Mouse (Mus musculus): ENCODE measurements around the gene Acer3. TPM values are rescaled to one million over a fixed set of nuclear protein-coding genes. Genes with fewer than 3 reads are reported as not detected.

Acer3 gene
- polyA plus RNA-seq, 1 experiment from 2014 or later = 10.8 TPM

DNA sequence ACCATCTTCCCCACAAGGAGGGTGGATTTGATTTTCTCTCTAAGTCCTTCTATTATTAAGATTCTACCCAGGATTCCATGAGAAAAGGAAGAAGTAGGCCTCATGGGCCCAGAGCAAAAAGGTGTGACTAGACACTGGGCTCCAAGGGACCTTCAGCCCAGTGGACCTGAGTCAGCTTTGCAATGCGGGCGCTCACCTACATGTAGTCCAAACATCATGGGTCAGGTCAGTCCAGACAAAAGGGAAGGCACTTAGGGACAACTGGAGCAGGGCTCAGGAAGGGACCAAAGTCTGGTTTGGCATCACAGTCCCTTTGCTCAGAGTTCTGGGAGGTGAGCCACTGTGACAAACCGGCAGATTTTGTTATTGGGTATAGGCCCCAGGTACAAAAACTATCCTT lies 30.5 kb upstream of the Acer3 start:
- ATAC-seq (replicated peaks) = no peak
- Histone ChIP-seq H3K9ac (replicated peaks) (no peak overlapping the region), H3K4me2 (replicated peaks) (no peak overlapping the region), H3K4me1 (peaks cover 27% of the 10 kb centered on the region), H3K36me3 (peaks cover 19% of the 10 kb centered on the region; the same call in 1 of the 2 replicates), H3K4me3 (no peak overlapping the region), H3K27me3 (no peaks in the 10 kb centered on the region), H3K9me3 (no peaks in the 10 kb centered on the region), H3K27ac (replicated peaks) (no peak overlapping the region)
- WGBS = 94% methylated on average over 3 of the region's 3 CpGs

DNA sequence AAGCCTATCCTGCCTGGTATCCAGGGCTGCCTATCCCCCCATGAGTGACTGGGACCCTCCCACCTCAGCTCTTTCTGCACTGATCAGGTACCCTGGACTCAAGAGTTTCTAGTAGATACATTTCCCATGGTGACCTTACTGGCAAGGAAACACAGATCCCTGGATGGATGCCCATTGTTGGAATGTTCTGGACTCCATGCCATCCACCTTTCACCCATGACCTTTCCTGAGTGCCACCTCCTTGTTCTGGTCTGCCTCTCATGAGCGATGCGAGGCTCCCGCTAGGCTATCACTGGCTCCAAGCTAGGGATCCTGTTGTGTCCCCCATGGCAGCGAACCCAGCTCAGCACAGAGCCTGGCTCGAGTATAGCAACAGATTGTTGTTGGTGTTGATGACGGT lies 28.8 kb upstream of the Acer3 start:
- Histone ChIP-seq H3K27ac (replicated peaks) (no peak overlapping the region), H3K36me3 (peaks cover 19% of the 10 kb centered on the region; the same call in 1 of the 2 replicates), H3K4me1 (peaks cover 13% of the 10 kb centered on the region), H3K27me3 (no peaks in the 10 kb centered on the region), H3K9ac (replicated peaks) (no peak overlapping the region), H3K9me3 (no peaks in the 10 kb centered on the region), H3K4me2 (replicated peaks) (no peak overlapping the region), H3K4me3 (no peak overlapping the region)
- no peak for ATAC-seq (replicated peaks)
- 97% methylated on average over 6 of the region's 6 CpGs for WGBS

DNA sequence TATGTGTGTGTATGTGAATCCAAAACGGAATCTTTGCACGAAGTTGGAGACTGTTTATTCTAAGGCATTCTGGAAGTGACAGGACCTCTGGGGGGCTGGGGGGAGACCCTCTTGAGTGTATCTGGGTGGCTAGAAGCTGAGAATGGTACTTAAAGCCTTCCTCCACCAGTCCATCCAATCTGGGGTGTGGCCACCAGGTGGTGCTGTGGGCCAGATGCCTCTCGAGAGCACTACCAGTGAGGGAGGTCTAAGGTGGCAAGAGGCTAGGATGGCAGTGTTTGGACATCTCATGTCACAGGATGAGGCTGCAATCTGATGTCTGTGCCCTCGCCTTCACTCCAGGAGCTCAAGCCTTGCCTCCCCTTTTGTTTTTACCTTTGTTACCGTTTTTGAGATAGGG lies 28.1 kb upstream of the Acer3 start:
- Histone ChIP-seq H3K9me3 (no peaks in the 10 kb centered on the region), H3K4me2 (replicated peaks) (no peak overlapping the region), H3K27me3 (no peaks in the 10 kb centered on the region), H3K4me1 (peaks cover 6% of the 10 kb centered on the region; the same call in 1 of the 2 replicates), H3K9ac (replicated peaks) (no peak overlapping the region), H3K27ac (replicated peaks) (no peak overlapping the region), H3K4me3 (no peak overlapping the region), H3K36me3 (peaks cover 19% of the 10 kb centered on the region; the same call in 1 of the 2 replicates)
- WGBS = 22% methylated on average over 5 of the region's 5 CpGs
- peak; percentile 47; the same call in 1 of the 2 replicates for ATAC-seq (replicated peaks)

DNA sequence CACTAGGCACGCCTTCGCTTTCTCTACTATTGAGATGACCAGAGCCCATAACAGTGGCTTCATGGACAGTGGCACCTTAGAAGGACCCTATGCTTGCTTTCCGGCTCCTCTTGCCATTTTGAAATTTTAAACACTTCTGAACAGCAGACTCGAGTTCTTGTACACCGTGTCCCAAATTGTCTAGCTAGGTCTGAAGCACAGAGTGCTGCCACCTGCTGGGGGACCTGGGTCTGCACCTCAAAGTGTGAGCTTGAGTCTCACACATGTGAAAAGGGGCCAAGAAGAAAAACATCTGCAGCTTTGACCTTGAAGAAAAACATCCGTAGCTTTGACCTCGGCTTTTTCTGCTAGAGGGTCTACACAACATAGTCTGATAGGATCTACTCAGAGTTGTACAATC lies 27.0 kb upstream of the Acer3 start:
- Histone ChIP-seq H3K9ac (replicated peaks) (no peak overlapping the region), H3K27me3 (0 out of 2 replicates have a peak, but pooled peaks cover 3% of the 10 kb centered on the region), H3K36me3 (peaks cover 19% of the 10 kb centered on the region; the same call in 1 of the 2 replicates), H3K27ac (replicated peaks) (no peak overlapping the region), H3K4me3 (no peak overlapping the region), H3K4me1 (no peaks in the 10 kb centered on the region), H3K4me2 (replicated peaks) (no peak overlapping the region), H3K9me3 (no peaks in the 10 kb centered on the region)
- whole genome bisulfite sequencing = 64% methylated on average over 7 of the region's 7 CpGs
- no peak for ATAC-seq (replicated peaks)

DNA sequence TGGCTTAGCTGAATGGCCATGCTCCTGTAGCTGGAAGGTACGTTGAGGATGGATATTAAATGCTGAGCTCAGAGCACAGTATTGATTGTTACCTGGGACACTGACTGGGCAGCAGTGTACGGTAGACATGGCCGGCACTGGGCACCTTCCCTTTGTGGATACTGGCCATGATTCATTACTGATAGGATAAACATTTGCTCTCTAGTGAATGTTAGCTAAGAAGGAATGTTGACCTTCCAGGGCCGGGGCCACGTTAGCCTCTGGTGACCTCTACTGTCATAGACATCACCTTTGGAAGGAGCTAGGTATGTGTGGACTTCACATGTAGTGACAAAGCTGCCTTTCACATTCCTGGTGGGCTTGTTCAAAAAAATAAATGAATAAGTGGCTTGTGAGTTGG lies 26.5 kb upstream of the Acer3 start:
- H3K27me3 ChIP-seq = 0 out of 2 replicates have a peak, but pooled peaks cover 4% of the 10 kb centered on the region
- no peak for ATAC-seq (replicated peaks)
- peaks cover 19% of the 10 kb centered on the region; the same call in 1 of the 2 replicates for H3K36me3 ChIP-seq
- H3K4me1 ChIP-seq = no peaks in the 10 kb centered on the region
- WGBS = 93% methylated on average over 5 of the region's 5 CpGs
- H3K27ac ChIP-seq (replicated peaks) = no peak overlapping the region
- no peak overlapping the region for H3K4me2 ChIP-seq (replicated peaks)
- H3K9ac ChIP-seq (replicated peaks) = no peak overlapping the region
- H3K9me3 ChIP-seq = no peaks in the 10 kb centered on the region
- no peak overlapping the region for H3K4me3 ChIP-seq

DNA sequence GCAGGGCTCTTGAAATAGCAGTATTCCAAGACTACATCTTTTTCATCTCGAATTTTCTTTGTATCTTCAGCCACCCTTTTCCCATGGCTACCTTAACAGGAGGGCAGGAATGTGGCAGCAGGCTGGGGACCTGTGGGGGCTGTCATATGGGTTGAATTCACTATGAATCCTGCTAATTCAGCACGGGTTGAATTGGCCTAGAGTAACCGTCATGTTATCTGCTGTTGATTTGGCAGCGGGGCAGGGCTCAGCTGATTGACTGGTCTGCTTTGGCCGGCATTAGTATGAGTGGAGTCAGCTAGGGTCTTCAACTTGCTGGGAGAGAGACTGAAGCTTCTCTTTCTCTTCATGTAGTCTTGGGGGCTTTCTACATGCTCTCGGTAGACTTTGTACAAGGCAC lies 24.0 kb upstream of the Acer3 start:
- Histone ChIP-seq H3K36me3 (peaks cover 2% of the 10 kb centered on the region; the same call in 1 of the 2 replicates), H3K9ac (replicated peaks) (no peak overlapping the region), H3K27me3 (0 out of 2 replicates have a peak, but pooled peaks cover 4% of the 10 kb centered on the region), H3K4me2 (replicated peaks) (no peak overlapping the region), H3K27ac (replicated peaks) (no peak overlapping the region), H3K4me1 (peaks cover 6% of the 10 kb centered on the region), H3K4me3 (no peak overlapping the region), H3K9me3 (no peaks in the 10 kb centered on the region)
- ATAC-seq (replicated peaks) = no peak
- 64% methylated on average over 6 of the region's 6 CpGs for WGBS

DNA sequence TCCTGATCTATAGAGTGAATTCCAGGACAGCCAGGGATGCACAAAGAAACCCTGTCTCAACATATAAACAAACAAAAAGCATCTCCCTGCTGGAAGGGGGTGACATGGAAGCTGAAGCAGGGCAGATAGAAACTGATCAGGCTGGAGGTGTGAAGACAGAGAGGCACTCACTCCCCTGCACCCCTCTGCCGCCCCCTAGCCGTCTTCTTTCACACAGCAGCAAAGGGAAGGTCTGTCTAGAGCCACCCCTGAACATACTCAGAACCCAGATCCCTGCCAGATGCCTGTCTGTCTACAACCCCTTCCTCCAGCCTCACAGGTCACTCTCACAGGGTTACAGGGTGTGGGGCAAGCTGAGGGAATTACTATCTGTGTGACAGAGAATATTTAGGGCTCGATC lies 23.4 kb upstream of the Acer3 start:
- Histone ChIP-seq H3K9ac (replicated peaks) (no peak overlapping the region), H3K27ac (replicated peaks) (no peak overlapping the region), H3K4me1 (peaks cover 6% of the 10 kb centered on the region), H3K4me2 (replicated peaks) (no peak overlapping the region), H3K9me3 (no peaks in the 10 kb centered on the region), H3K4me3 (no peak overlapping the region), H3K27me3 (0 out of 2 replicates have a peak, but pooled peaks cover 4% of the 10 kb centered on the region), H3K36me3 (no peaks in the 10 kb centered on the region)
- 0 out of 2 replicates have a peak, but pooled peaks have one; percentile 5 for ATAC-seq (replicated peaks)
- 24% methylated on average over 3 of the region's 3 CpGs for WGBS

DNA sequence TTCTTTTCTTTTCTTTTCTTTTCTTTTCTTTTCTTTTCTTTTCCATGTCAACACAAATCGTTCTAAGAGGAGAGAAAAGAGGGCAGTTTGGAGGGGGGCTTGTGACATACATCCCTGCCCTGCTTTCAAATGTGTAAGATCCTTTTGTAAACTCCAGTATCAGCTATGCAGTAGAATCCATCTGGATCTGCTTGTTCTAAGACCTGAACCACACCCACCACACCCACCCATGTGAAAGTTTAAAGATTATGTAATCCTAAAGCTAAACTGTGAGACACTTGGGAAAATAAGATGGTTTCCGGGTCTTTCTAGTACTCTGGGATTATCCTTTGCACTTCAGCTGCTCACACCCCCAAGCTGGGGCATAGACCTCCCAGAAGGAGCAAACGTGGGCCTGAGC lies 21.2 kb upstream of the Acer3 start:
- H3K27me3 ChIP-seq = 0 out of 2 replicates have a peak, but pooled peaks cover 4% of the 10 kb centered on the region
- H3K4me2 ChIP-seq (replicated peaks) = no peak overlapping the region
- no peaks in the 10 kb centered on the region for H3K36me3 ChIP-seq
- H3K27ac ChIP-seq (replicated peaks) = no peak overlapping the region
- peaks cover 6% of the 10 kb centered on the region for H3K4me1 ChIP-seq
- H3K9me3 ChIP-seq = no peaks in the 10 kb centered on the region
- no peak overlapping the region for H3K4me3 ChIP-seq
- H3K9ac ChIP-seq (replicated peaks) = no peak overlapping the region
- 42% methylated on average over 3 of the region's 3 CpGs for WGBS
- no peak for ATAC-seq (replicated peaks)

DNA sequence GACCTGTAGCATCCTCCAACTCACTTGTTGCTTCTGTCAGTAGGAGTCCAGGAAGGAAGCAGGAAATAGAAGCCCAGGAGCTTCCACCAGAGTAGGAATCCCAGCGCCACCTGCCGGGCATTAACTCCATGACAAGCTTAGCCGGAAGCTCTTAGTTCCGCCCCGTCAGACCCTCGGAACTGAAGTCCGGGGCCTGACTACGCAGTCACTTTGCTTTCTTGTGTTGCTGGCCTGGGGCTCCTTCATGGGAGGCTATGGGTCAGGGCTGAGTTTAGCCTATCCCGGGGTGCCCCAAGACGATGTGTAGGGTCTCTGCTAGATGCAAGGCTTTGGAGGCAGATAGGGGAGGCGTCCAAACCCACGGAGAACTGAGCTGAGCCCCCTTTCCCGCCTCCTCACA lies 20.5 kb upstream of the Acer3 start:
- Histone ChIP-seq H3K36me3 (no peaks in the 10 kb centered on the region), H3K4me3 (peak overlapping the region; percentile 36), H3K9ac (replicated peaks) (peak overlapping the region; percentile 45), H3K4me2 (replicated peaks) (peak overlapping the region; percentile 59), H3K9me3 (no peaks in the 10 kb centered on the region), H3K4me1 (peaks cover 6% of the 10 kb centered on the region), H3K27me3 (0 out of 2 replicates have a peak, but pooled peaks cover 4% of the 10 kb centered on the region), H3K27ac (replicated peaks) (no peak overlapping the region)
- peak; percentile 72 for ATAC-seq (replicated peaks)
- under 1% methylated on average over 13 of the region's 13 CpGs for WGBS

DNA sequence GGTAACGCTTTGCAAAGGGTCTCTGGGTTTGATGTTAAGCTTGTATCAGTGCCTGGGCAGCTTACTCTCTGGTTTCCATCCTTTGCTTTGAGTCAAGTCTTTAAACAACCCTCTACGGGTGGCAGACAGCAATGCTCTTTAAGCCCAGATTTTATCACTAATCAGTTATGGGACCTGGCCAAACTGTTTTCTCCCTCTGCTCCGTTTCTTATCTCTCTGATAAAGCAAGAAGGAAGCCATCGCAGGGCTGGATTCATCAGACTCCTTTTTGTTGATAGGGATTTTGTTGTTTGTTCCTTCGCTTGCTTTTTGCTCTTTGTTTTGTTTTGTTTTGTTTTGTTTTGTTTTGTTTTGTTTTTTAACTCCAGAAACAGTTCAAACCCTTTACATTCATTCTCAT lies 19.3 kb upstream of the Acer3 start:
- Histone ChIP-seq H3K9me3 (no peaks in the 10 kb centered on the region), H3K27ac (replicated peaks) (no peak overlapping the region), H3K4me2 (replicated peaks) (no peak overlapping the region), H3K4me3 (no peak overlapping the region), H3K27me3 (0 out of 2 replicates have a peak, but pooled peaks cover 4% of the 10 kb centered on the region), H3K36me3 (no peaks in the 10 kb centered on the region), H3K4me1 (peaks cover 6% of the 10 kb centered on the region), H3K9ac (replicated peaks) (no peak overlapping the region)
- 79% methylated on average over 5 of the region's 5 CpGs for WGBS
- no peak for ATAC-seq (replicated peaks)

DNA sequence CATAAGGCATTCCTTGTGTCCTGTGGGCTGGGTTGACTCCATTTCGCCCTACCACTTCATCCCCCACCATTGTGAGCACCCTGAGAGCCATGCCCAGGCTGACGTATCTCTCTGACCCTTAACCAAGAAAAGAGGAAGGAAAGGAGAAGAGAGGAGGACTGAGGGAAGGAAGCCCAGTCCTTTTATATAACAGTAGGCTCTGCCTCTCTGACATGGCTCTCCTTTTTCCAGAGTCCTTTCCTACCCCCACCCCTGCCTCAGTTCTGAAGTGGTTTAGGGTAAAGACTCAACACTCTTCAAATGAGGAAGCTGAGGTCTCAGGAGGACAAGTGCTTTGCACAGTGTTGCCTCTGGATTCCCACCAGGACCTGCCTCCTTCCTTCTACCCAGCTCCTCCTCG lies 13.0 kb upstream of the Acer3 start:
- Histone ChIP-seq H3K9ac (replicated peaks) (no peak overlapping the region), H3K27ac (replicated peaks) (no peak overlapping the region), H3K4me3 (no peak overlapping the region), H3K9me3 (no peaks in the 10 kb centered on the region), H3K4me2 (replicated peaks) (no peak overlapping the region), H3K27me3 (no peaks in the 10 kb centered on the region), H3K4me1 (peaks cover 13% of the 10 kb centered on the region), H3K36me3 (no peaks in the 10 kb centered on the region)
- WGBS = 64% methylated on average over 3 of the region's 3 CpGs
- ATAC-seq (replicated peaks) = no peak

DNA sequence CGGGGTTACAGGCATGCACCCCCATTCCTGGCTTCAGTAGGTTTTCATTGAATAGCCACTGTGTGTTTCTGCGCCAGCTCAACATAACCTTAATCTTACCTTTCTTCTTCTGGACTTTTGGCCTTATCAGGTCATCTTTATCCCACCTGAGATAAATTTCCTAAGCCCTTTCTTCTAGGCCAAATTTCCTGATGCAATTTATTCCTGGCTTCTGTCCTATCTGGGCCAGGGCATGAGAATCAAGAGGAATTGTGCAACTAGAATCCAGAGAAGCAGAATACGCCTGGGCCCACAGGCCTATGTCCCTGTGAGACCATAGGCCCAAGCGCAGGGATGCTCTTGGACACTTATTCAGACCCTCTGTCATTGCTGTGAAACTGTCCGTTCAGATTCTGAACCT lies 12.5 kb upstream of the Acer3 start:
- Histone ChIP-seq H3K9ac (replicated peaks) (no peak overlapping the region), H3K4me1 (peaks cover 13% of the 10 kb centered on the region), H3K4me3 (no peak overlapping the region), H3K9me3 (no peaks in the 10 kb centered on the region), H3K27ac (replicated peaks) (no peak overlapping the region), H3K27me3 (no peaks in the 10 kb centered on the region), H3K36me3 (no peaks in the 10 kb centered on the region), H3K4me2 (replicated peaks) (no peak overlapping the region)
- ATAC-seq (replicated peaks) = no peak
- 94% methylated on average over 5 of the region's 5 CpGs for WGBS

Measured in forebrain, embryonic 15.5 days (tissue).